Mouse (Mus musculus) urinary bladder, adult 18-20 months (tissue): ENCODE measurements around the gene Mut.

Experiments used
- DNase-seq, 2 experiments: peaks; one replicate each; pipeline ENCODE4 v3.0.0; 2022; ENCODE audit warnings: low spot score in 2 of 2, mixed read lengths in 2 of 2

Gene Mut

GRCm38 (mm10) chr17:40934420-40935231, at the start of gene Mut, which contains the start of gene Cenpq:
TSS of gene Mut (plus strand) at chr17:40934685.
TSS of gene Cenpq (minus strand) at chr17:40935047.
- peak; percentile 94 to 97 for DNase-seq

DNA sequence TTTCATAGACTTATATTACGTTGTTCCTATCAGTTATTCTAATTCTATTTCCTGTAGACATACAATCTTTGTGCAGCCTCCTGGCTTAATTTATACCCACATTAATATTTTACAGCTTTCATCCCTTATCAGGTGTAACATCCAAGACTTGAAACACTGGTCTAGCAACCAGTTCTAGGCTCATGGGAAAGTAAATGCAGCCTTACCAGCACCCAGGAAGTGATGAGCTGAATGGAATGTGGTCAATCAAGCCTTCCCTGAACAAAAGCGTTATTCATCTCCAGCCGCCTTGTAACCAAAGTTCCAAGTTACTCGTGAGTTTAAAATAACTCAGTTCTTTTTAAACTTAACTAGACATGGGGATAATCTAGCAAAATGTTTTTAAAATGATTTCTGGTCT, 49.3 kb upstream of the Mut start:
- DNase-seq: peak in 1 of 2 experiments; percentile 48

GRCm38 (mm10) chr17:40887849-40888536, 46.5 kb upstream of the Mut start:
- no peak for DNase-seq

DNA sequence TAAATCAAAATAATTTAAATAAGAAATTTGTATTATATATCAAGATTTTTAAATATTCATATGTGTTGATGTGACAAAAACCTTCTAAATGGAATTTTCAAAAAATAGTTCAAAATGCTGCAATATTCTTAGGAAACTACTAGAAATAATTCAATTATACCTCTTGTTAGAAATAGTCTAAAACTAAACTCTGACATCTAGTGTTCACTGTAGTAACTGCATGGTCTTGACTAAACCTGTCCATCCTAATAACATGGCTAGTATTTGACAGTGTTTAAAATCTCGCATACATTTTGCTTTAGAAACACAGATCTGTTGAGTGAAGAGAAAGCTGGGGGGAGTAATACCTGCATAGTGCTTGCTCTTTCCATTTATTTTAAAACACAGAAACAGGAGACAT, 37.6 kb upstream of the Mut start:
- DNase-seq: no peak

- DNase-seq: no peak
Measured at GRCm38 (mm10) chr17:40899783-40900363, 34.6 kb upstream of the Mut start.

- DNase-seq: no peak
Measured at GRCm38 (mm10) chr17:40903345-40903744, 31.1 kb upstream of the Mut start.

GRCm38 (mm10) chr17:40904056-40904597, 30.4 kb upstream of the Mut start:
- DNase-seq: no peak

DNA sequence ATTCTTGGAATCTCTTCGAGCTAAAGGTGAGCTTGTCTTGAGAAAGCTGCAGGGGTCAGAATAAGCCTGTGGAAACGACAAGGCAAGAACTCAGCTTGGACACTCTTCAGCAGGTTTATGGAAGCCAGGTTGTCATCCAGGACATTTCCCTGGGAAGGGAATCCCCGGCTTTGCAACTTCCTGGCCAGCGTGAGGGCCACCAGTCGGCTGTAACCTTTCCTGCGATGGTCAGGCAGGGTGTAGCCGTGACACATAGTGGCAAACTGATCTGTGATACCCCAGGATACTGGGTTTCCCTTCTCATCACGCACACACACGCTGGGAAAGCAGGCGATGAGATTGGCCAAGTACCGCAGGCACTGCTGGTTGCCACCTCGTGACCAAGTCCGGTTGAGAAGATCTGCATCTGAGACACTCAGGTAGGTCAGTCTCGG, 29.7 kb upstream of the Mut start:
- no peak for DNase-seq

DNA sequence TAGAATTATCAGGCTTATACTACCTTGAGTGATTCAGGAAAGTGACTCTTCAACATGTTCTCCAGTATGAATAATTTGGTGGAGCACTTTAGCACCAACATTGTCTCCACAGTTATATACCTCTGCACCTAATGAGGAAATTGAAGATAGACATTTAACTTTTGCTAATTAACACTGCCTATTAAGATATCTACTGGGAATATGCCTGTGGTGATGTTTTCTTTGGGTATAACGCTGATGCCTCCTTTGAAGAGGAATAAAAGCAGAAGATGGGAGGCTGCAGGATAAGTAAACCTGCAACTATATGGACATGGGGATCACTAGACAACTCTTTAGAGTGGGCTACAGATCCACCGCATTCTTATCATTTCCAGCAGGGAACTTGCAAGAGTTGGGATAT, 20.2 kb upstream of the Mut start, which contains the start of gene Glyatl3:
Gene Glyatl3 (minus strand): TSS at position 101 of the 400 bp plus-strand sequence.
- no peak for DNase-seq

DNA sequence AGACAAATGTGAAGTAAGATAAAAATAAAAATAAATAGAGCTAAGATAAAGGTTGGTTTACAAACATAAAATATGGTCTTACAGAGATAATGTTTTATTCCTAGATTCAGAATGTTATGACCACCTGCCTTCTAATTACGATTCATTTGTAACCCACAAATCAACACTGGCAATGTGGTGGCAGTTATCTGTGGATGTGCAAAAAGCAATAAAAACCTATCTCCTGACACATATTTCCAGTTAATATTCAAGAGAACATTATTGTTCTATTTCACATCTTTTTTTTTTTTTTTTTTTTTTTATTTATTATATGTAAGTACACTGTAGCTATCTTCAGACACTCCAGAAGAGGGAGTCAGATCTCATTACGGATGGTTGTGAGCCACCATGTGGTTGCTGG, 19.0 kb upstream of the Mut start:
- no peak for DNase-seq

GRCm38 (mm10) chr17:40933985-40934384, 500 bp upstream of the Mut start:
- no peak for DNase-seq

GRCm38 (mm10) chr17:40948518-40948917, 14.0 kb downstream of the Mut start:
- no peak for DNase-seq

- no peak for DNase-seq
Measured at GRCm38 (mm10) chr17:40977914-40978313, 43.4 kb downstream of the Mut start.

GRCm38 (mm10) chr17:40992102-40992501, 57.6 kb downstream of the Mut start:
- no peak for DNase-seq
